ENCODE assay signal across 8 mouse cellular contexts in the genomic region with DNA sequence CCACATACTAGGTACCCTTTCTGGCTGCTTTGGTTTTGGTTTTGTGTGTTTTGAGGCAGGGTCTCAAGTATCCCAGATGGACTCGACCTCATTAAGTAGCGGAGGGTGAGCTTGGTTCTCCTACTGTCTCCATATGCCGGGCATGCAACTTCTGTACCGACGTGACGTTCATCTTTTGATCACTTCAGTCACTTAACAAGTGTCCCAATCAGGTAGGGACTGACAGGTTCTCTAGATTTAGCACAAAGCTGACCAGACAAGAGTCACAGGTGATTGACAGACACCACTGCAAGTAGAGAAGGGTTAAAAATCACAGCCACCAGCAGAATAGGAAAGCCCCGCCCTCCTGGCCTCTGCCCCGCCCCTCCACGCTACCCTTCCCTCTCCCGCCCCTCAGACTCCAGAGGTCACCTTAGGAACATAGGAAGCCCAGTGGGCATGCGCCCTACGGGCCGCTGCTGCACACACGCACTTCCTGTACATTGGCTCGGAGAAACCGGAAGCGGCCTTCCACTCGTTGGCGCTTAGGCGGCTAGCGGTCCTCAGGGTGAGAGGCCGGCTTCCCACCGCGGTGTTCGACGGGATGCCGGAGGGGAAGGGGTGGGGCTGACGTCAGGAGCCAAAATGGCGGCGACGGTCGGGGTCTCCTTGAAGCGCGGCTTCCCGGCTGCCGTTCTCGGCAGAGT. TPM values are rescaled to one million over a fixed set of nuclear protein-coding genes. Genes with fewer than 3 reads are reported as not detected.
DNase-seq lines count a peak whose midpoint lies in the region; ATAC-seq lines count a peak whose summit lies in the region.

TSS of gene Sdhb (plus strand) at position 423 of the 686 bp plus-strand sequence.

- peak; percentile 99 for DNase-seq in adipocyte (ENCODE audit: low spot score)
- peak; percentile 99 for DNase-seq in embryo, embryonic 10 days (ENCODE audit: low spot score)
- DNase-seq in gastrocnemius, postnatal 10 days, result peak; percentile 92
- DNase-seq in induced T-regulatory cell, adult 2 months (ENCODE audit: low read depth), result peak; percentile 97
- peak; percentile 96 to 97 for DNase-seq in left cerebral cortex, adult 9 months (ENCODE audit: low spot score in 2 of 2)
- peak; percentile 96 for DNase-seq in right cerebral cortex, postnatal 14 days
- peak; percentile 88 to 97 for DNase-seq in urinary bladder, postnatal 36 days (ENCODE audit: low spot score in 2 of 2)

- peak; percentile 85 for ATAC-seq in megakaryocyte progenitor cell, adult 5-6 weeks (replicated peaks; ENCODE audit: poor library complexity)

RNA-seq across cellular contexts. Expression of gene Sdhb, which starts in this region (rescaled TPM):
- total RNA-seq in gastrocnemius, postnatal 10 days (2021), result 100 to 1,000 TPM; 406 to 464 TPM
- 160 and 167 TPM in 2 replicates for total RNA-seq in megakaryocyte progenitor cell, adult 5-6 weeks (2015)
- total RNA-seq in megakaryocyte progenitor cell, adult 5-6 weeks (2017), result 91.4 and 129 TPM in 2 replicates

Comparison
In these comparisons a context has a peak if more than half of its experiments do, and no peak if none do; other contexts are left out.
1. Peak in every context shown above with its lines: DNase-seq and ATAC-seq.